Mouse (Mus musculus): ENCODE results near the gene Arl1. TPM values are rescaled to one million over a fixed set of nuclear protein-coding genes. Genes with fewer than 3 reads are reported as not detected.
"Not testable (repeated sequence)": the region's sequence is repeated elsewhere in the genome, so short reads cannot be mapped to it uniquely, and the experiment has no call there.

Arl1 gene
- total RNA-seq, 2 experiments from 2014 or later: 83.2 to 86.4 TPM

DNA sequence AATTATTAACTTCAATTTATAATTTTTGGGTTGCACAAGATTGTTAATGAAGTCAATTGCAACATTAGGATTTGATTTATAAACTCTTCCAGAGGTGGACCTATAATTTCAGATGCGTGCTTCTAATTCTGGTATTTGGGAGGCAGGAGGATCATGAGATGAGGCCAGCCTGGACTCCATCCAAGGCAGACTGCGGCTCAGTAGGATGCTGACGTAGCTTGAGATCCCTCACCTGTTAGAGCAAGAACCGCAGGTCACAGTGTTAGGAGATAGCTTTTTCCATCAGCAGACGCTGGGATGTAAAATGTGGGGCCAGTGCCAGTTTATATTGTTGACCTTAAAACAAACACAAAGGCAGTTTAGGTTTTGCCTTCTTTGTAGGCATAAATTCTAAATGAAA lies 10.1 kb downstream of the Arl1 start:
- intact Hi-C loops (cut with DNase I): no loop called here
- no peak for DNase-seq (ENCODE audit: low spot score)

DNA sequence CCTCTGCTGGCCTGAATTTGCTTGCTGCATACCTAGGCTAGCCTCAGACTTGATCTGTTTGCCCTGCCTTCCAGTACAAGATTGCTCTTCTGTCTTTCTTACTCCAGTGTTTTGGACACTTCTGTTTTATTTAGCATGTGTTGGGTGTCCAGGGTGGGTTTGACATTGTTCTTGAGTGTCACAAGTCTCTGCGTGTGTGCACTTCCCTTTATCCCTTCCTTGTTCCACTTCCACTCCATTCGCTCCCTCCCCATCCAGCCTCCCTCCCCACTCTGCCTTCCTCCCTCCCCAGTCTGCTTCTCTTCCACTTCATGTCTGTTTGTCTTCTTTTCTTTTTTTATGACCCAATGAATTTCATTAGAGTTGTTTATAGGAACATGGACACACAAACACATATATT lies 10.8 kb downstream of the Arl1 start:
- DNase-seq (ENCODE audit: low spot score): no peak
- intact Hi-C loops (cut with DNase I): no loop called here

DNA sequence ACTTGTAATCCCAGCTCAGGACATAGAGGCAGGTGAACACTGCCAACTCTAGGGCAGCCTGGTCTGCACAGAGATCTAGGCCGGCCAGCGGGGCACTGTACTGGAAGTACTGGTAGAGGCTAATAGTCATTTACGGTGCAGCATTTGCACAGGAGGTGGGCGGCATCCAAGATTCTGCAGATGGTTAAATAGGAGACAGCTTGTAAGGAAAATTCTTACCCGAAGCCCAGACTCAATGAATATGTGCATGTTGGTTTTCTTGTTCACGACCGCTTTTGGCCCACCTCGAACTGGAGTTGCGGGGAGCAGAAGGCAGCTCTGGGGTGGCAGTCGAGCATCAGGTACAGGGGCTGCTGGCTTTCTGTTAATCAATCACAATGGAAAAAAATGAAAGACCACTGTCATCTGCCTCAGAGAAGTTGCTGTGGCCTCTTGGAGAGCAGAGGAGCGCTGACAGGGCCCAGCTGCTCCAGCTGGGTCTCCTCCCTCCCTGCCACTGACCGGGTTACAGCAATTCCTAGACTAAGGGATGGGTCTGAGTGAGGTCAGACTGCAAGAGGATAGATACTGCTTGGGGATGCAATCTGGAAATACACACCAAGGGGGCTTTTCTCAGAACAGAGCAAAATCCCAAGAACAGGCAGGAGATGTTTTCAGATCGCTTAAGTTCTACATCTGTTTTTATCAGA lies 31.0 kb downstream of the Arl1 start:
- no peak for DNase-seq (ENCODE audit: low spot score)
- intact Hi-C loops (cut with DNase I): no loop called here

DNA sequence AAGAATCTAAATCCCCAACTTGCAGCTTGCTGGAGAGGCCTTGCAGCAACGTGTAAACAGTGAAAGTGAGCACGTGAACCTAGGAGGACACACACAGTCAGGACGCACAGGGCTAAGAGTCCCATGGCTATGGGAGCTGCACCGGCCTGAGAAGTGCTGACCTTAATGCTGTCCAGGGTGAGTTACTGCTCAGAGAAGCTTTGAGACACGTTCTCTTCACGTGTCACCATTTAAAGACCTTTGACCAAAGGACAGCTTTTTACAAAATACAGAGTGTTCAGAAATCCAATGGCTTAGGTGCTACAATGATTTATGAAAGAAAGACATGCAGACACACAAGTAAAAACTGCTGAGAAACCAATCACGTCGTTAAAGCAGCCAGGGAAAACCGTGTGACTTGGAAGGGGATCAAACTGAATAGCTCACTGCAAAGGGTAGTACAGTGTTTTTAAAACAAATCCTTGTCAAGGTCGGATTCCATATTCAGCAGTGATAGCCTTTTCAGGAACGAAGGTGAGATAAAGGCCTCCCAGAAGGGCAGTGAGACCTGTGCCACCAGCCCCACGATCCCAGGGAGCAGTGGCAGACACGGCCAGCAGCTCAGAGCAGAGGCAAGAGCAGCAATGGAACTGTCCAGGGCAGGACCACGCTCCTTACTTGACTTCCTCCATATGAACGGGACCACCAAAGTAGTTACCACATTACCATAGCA lies 34.9 kb downstream of the Arl1 start:
- DNase-seq (ENCODE audit: low spot score): no peak
- intact Hi-C loops (cut with DNase I): no loop called here

DNA sequence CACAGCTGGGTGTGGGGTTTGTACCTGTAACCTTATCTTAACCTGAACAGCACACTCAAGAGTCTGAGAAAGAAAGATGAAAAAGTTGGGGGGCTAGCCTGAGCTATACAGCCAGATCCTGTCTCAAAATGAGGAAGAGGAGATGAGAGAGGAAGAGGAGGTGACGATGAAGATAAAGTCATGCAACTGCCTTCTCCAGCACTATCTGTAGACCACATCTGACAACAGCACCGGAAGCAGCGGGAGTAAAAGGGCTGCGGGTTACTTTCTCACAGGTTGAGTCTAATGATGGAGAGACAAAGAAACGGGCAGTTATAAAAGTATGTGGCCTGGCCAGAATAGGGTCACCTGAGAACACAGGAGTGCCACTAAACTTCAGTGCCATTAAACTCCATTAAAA lies 38.3 kb downstream of the Arl1 start:
- intact Hi-C loops (cut with DNase I): no loop called here

DNA sequence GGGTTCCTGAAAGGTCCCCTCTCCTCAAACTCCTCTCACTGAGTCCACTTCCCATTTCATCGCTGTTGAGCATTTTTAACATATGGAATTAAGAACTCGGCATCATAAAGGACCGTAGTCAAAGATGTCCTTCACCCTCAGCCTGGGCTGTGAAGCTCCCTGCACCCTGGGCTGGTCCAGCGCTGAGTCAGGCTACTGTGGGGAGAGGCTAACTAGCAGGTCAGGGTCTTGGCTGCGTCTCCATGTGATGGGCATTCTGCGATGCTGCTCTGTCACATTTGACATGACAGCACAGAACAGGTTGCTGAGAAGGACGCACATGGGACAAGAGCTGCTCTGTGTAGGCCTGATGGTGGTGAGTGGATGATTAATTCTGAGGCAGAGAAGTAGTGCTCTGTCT lies 39.0 kb downstream of the Arl1 start:
- no peak for DNase-seq (ENCODE audit: low spot score)
- intact Hi-C loops (cut with DNase I): no loop called here

More for the DNA sequence above, 38.3 kb downstream of the Arl1 start:
- no peak for DNase-seq (ENCODE audit: low spot score)

DNA sequence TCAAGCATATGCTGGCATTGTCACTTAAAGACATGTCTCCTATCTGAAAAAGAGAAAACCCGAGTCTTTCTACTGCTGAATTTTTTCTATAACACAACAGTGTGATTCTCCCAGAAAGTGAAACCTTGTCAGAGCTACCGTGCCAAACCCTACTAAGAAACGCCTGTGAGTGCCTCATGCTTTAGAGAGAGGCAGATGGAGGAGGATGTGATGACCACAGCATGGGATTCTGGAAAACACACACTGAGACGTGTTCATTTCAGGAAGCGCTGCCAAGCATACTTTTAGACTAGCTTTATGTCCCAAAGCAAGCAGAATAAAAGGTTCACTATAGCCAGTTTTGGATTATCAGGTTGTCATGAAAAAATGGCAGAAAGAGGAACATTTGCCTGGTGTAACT lies 42.3 kb downstream of the Arl1 start:
- intact Hi-C loops (cut with DNase I); DNase-seq (ENCODE audit: low spot score): not testable (repeated sequence)

DNA sequence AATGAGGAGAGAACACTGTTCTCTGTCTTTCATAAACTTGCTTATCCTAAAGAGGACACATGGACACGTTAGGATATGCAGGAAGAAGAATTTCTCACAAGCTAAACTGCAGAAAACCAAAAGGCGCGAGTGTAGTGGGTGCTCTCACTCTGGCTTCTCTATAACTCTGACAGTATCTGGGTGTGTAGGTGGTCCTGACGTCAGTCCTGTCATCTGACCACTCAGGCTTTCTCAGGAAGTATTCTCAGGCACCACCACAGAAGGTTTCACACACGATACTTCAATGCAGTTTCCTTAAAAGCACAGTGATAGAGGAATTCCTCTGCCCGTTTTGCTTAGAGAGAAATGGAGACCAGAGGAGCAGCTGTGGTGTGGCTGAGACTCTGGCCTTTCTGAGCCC lies 45.5 kb downstream of the Arl1 start:
- intact Hi-C loops (cut with DNase I): no loop called here
- DNase-seq (ENCODE audit: low spot score): no peak

DNA sequence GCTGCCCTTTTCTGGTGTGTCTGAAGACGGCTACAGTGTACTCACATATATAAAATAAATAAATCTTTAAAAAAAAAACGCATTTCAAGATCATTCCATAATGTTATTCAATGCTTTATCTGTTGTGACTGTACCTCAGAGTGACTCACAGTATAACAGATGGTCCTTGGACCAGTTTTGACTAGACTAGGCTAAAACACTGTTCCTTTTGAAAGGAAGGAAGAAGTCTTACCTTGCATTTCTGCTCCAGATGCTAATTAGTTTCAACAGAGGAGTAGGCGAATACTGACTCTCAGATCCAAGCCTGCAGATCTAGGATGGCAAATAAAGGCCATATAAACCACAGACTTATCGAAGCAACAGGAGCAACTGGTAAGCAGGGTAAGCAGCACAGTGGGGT lies 50.1 kb downstream of the Arl1 start:
- DNase-seq (ENCODE audit: low spot score): no peak
- intact Hi-C loops (cut with DNase I): no loop called here

DNA sequence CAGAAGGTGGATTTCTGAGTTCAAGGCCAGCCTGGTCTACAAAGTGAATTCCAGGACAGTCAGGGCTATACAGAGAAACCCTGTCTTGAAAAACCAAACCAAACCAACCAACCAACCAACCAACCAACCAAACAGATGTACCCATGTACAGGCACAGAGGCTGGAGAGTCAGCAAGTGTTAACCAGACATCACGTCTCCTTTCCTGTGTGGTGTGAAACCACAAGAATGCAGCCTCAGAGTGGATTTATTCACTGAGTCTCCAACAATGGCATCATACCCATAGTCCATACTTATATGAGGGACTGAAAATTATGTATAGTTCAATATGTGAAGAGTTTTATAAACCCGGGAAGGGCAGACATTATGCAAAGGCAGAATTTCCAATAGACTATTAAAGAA lies 52.5 kb downstream of the Arl1 start:
- intact Hi-C loops (cut with DNase I); DNase-seq (ENCODE audit: low spot score): not testable (repeated sequence)

DNA sequence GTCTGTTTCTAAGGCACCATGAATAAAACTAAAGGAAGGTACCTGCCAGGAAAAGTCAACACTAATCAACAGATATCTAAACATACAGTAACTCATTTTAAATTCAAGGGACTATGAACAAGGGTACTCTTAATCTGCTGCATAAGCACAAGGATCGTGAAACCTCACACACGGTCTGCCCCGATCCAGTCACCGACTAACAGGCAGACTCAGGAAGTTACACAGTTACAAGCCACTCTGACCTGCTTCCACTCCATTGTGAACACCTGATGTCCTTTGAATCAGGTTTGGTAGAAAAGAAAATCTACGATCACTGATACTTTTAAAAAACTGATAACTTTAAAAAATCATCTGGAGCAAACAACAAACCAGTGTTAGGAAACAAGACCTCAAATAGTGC lies 53.3 kb downstream of the Arl1 start:
- DNase-seq (ENCODE audit: low spot score): no peak
- intact Hi-C loops (cut with DNase I): no loop called here

DNA sequence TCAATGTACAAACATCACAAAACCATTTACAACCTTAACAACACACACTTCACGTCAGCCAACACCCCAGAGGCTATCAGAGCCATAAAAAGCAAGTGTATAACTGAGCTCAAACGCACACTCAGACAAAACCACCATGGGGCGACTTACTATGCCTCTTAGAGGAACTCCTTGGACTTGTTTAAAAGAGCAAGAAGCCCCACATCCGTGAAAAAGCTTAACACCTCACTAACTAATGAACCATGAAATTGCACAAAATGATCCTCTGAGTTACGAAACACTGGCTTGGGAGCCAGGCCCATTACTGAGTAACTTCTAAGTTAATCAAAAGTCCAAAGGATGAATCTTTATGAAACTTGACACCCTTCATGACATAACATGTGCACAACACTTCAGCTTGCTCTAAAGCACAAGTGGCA lies 53.9 kb downstream of the Arl1 start:
- intact Hi-C loops (cut with DNase I): no loop called here
- DNase-seq (ENCODE audit: low spot score): no peak

DNA sequence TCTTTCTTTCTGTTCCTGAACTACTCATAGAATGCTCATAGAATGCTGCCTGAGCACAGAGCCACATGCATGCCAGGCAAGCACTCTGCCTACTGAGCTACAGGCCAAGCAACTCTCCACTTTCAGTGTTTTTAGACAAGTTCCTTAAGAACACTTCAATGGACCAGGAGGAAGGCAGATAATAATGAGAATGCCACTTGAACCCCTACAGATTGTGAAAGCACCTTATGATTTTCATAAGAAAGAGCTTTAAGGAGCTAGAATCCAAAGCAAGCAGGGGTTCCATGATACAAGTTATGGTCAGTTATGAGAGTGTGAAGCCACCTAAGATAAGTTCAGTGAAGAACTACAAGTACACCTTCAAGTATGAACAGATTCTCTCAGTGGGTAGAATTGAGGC lies 63.0 kb downstream of the Arl1 start:
- intact Hi-C loops (cut with DNase I): no loop called here
- no peak for DNase-seq (ENCODE audit: low spot score)

Other genes starting within 250 kb of the Arl1 start
- 100 to 1,000 TPM; 304 to 315 TPM for gene Chpt1, start 226.8 kb upstream of the Arl1 start, total RNA-seq (2021)
- under 1 TPM; 0.34 to 0.64 TPM for gene Mybpc1, start 125.7 kb upstream of the Arl1 start, total RNA-seq (2021)
- under 1 TPM in 1 of 2 experiments, not detected in 1; 0.29 TPM for gene Spic, start 45.8 kb upstream of the Arl1 start, total RNA-seq (2021)
- gene Utp20, start 95.9 kb downstream of the Arl1 start, total RNA-seq (2021): 10 to 100 TPM; 11.0 to 11.6 TPM
- not detected for gene Slc5a8, start 155.1 kb downstream of the Arl1 start, total RNA-seq (2021)